19 mouse cellular contexts compared by ENCODE assay signal in the genomic region with DNA sequence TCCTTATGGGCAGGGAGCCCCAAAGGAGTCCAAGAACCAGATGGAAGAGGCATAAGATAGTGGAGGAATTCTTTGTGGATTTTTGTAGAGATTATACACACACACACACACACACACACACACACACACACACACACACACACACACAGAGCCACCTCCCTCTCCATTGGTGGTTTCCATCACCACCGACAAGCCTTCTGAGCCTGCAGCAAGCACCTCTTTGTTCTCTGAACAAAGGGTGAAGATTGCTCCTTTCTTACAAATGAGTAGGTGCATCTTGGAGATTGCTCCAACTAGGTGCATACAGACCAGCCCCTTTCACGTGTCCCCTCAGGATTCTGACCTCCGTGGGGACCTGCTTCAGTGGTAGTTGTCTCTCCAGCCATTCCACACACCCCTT.
DNase-seq lines count a peak whose midpoint lies in the region; ATAC-seq and TF ChIP-seq lines count a peak whose summit lies in the region.
"Had no signal": no experiment of that assay in that cellular context is flagged by ENCODE, and none has a peak within 500 bp of the region (broad histone marks: within the 10 kb centered on the region; RNA-seq: fewer than 3 reads in every experiment).

No protein-coding gene starts in this region.

- no peaks in the 10 kb centered on the region for H3K4me1 ChIP-seq in forebrain, embryonic 13.5 days
- no peaks in the 10 kb centered on the region for H3K4me1 ChIP-seq in forebrain, embryonic 16.5 days (replicated peaks; ENCODE audit: control insufficient read depth, insufficient read depth, low read length)
- peaks cover 16% of the 10 kb centered on the region for H3K4me1 ChIP-seq in midbrain, embryonic 10.5 days
- no peaks in the 10 kb centered on the region for H3K4me1 ChIP-seq in midbrain, postnatal 0 days (ENCODE audit: insufficient read depth, low read length)
- H3K4me1 ChIP-seq: embryonic facial prominence, embryonic 13.5 days; hindbrain, embryonic 15.5 days had no signal

- no peaks in the 10 kb centered on the region for H3K9me3 ChIP-seq in forebrain, embryonic 13.5 days (replicated peaks)
- H3K9me3 ChIP-seq in forebrain, embryonic 16.5 days (ENCODE audit: control insufficient read depth, low read length) = no peaks in the 10 kb centered on the region
- no peaks in the 10 kb centered on the region for H3K9me3 ChIP-seq in midbrain, embryonic 10.5 days (replicated peaks)
- no peaks in the 10 kb centered on the region for H3K9me3 ChIP-seq in midbrain, postnatal 0 days (ENCODE audit: low read length)
- H3K9me3 ChIP-seq: embryonic facial prominence, embryonic 13.5 days; heart, embryonic 15.5 days; hindbrain, embryonic 15.5 days had no signal

- H3K4me2 ChIP-seq in forebrain, embryonic 13.5 days = no peak overlapping the region
- no peak overlapping the region for H3K4me2 ChIP-seq in forebrain, embryonic 16.5 days (ENCODE audit: low read length)
- H3K4me2 ChIP-seq in midbrain, postnatal 0 days (ENCODE audit: low read depth, low read length, poor library complexity, severe bottlenecking) = no peak overlapping the region
- H3K4me2 ChIP-seq: embryonic facial prominence, embryonic 13.5 days; heart, embryonic 11.5 days; heart, embryonic 15.5 days; hindbrain, embryonic 15.5 days had no signal

- DNase-seq in midbrain, embryonic 10.5 days (ENCODE audit: low spot score) = no peak
- no peak for DNase-seq in midbrain, postnatal 0 days (ENCODE audit: low spot score)
- DNase-seq in ES-CJ7 (ENCODE audit: low read depth, low spot score) (peak; percentile 68), adipocyte (ENCODE audit: low spot score) (no peak)
- DNase-seq: adrenal gland, postnatal 14 days; cerebellum, adult 18-20 months; cerebellum, adult 9-11 months; cerebellum, postnatal 36 days; gastrocnemius, postnatal 10 days; heart, adult 2 months; heart, postnatal 14 days had no signal

- no peak for ATAC-seq in forebrain, embryonic 13.5 days
- ATAC-seq in forebrain, embryonic 16.5 days = no peak
- no peak for ATAC-seq in midbrain, postnatal 0 days (ENCODE audit: low FRiP score)
- no peak for ATAC-seq in granulocyte monocyte progenitor cell, adult 5-6 weeks (replicated peaks; ENCODE audit: poor library complexity, severe bottlenecking)
- ATAC-seq: intestine, embryonic 16.5 days had no signal

- H3K9ac ChIP-seq in forebrain, embryonic 13.5 days = 0 out of 2 replicates have a peak overlapping the region, but pooled peaks have one; percentile 3
- no peak overlapping the region for H3K9ac ChIP-seq in forebrain, embryonic 16.5 days (replicated peaks; ENCODE audit: low read depth, low read length)
- H3K9ac ChIP-seq in midbrain, postnatal 0 days (replicated peaks; ENCODE audit: low read length, poor library complexity, severe bottlenecking) = no peak overlapping the region
- H3K9ac ChIP-seq: heart, embryonic 15.5 days; hindbrain, embryonic 15.5 days had no signal

- H3K36me3 ChIP-seq in forebrain, embryonic 13.5 days (ENCODE audit: poor library complexity, severe bottlenecking) = no peaks in the 10 kb centered on the region
- H3K36me3 ChIP-seq in forebrain, embryonic 16.5 days (ENCODE audit: control insufficient read depth, insufficient read depth) = no peaks in the 10 kb centered on the region
- no peaks in the 10 kb centered on the region for H3K36me3 ChIP-seq in midbrain, embryonic 10.5 days
- no peaks in the 10 kb centered on the region for H3K36me3 ChIP-seq in midbrain, postnatal 0 days (ENCODE audit: insufficient read depth, low read length)
- H3K36me3 ChIP-seq: embryonic facial prominence, embryonic 13.5 days; heart, embryonic 15.5 days; hindbrain, embryonic 15.5 days had no signal

- no peak for TF ChIP-seq CTCF in midbrain, postnatal 0 days (IDR thresholded peaks at IDR 0.05)

- 10% methylated on average over 3 of the region's 3 CpGs for WGBS in forebrain, embryonic 13.5 days
- WGBS in forebrain, embryonic 16.5 days = 5% methylated on average over 3 of the region's 3 CpGs
- WGBS in midbrain, embryonic 10.5 days = 31% methylated on average over 3 of the region's 3 CpGs
- 21% methylated on average over 3 of the region's 3 CpGs for WGBS in midbrain, postnatal 0 days

- H3K4me3 ChIP-seq in forebrain, embryonic 13.5 days = no peak overlapping the region
- no peak overlapping the region for H3K4me3 ChIP-seq in forebrain, embryonic 16.5 days (replicated peaks; ENCODE audit: low read length)
- no peak overlapping the region for H3K4me3 ChIP-seq in midbrain, embryonic 10.5 days
- H3K4me3 ChIP-seq in midbrain, postnatal 0 days (ENCODE audit: low read depth, low read length) = no peak overlapping the region
- H3K4me3 ChIP-seq: embryonic facial prominence, embryonic 13.5 days; heart, adult 2 months; heart, embryonic 15.5 days; hindbrain, embryonic 15.5 days had no signal

- no peak overlapping the region for H3K27ac ChIP-seq in forebrain, embryonic 13.5 days
- no peak overlapping the region for H3K27ac ChIP-seq in forebrain, embryonic 16.5 days (ENCODE audit: low read length)
- peak overlapping the region; percentile 61 for H3K27ac ChIP-seq in midbrain, embryonic 10.5 days (replicated peaks)
- no peak overlapping the region for H3K27ac ChIP-seq in midbrain, postnatal 0 days (ENCODE audit: low read depth, low read length)
- H3K27ac ChIP-seq: embryonic facial prominence, embryonic 13.5 days; heart, adult 2 months; heart, embryonic 15.5 days; hindbrain, embryonic 15.5 days had no signal

- H3K27me3 ChIP-seq in forebrain, embryonic 13.5 days = 0 out of 2 replicates have a peak, but pooled peaks cover 8% of the 10 kb centered on the region
- no peaks in the 10 kb centered on the region for H3K27me3 ChIP-seq in forebrain, embryonic 16.5 days (replicated peaks; ENCODE audit: control insufficient read depth, insufficient read depth, low read length)
- H3K27me3 ChIP-seq in midbrain, embryonic 10.5 days (ENCODE audit: low read depth, poor library complexity, severe bottlenecking) = no peaks in the 10 kb centered on the region
- H3K27me3 ChIP-seq in midbrain, postnatal 0 days (ENCODE audit: insufficient read depth, low read length) = no peaks in the 10 kb centered on the region
